Mouse (Mus musculus): ENCODE results near the gene Sema3f.

- TF ChIP-seq POLR2A (IDR thresholded peaks at IDR 0.05; ENCODE audit: low read depth, low read length) (no peak), CTCF (IDR thresholded peaks at IDR 0.05; ENCODE audit: extremely low read depth, insufficient read length, insufficient replicate concordance, low read depth, low read length) (no peak)
Observed at GRCm38 (mm10) chr9:107746679-107747078, 36.4 kb upstream of the Sema3f start.

Data from small intestine, adult 2 months (tissue).